Mouse (Mus musculus) lung, postnatal 0 days (tissue): ENCODE measurements at regions not wholly inside any gene's neighbourhood (a gene's known extent, or its start where the extent isn't known, plus 50 kb on each side); places are given as distances from the start of the nearest gene placed in this dataset.

Experiments
- CTCF ChIP-seq: IDR thresholded peaks from 2 replicates; pipeline ENCODE4 v1.5.1; 2016; ENCODE audit warnings: antibody characterized with exemption, mild to moderate bottlenecking
- EP300 ChIP-seq: IDR thresholded peaks from 2 replicates; pipeline ENCODE4 v1.6.1; 2016; ENCODE audit warnings: antibody characterized with exemption, mild to moderate bottlenecking, control low read depth

- TF ChIP-seq CTCF, result no peak
- TF ChIP-seq EP300, result no peak
Observed at GRCm38 (mm10) chr2:166408806-166409205, 253.3 kb upstream of the Sulf2 start.
